Mouse (Mus musculus): ENCODE measurements around the gene Gas2.

Gene Gas2

DNA sequence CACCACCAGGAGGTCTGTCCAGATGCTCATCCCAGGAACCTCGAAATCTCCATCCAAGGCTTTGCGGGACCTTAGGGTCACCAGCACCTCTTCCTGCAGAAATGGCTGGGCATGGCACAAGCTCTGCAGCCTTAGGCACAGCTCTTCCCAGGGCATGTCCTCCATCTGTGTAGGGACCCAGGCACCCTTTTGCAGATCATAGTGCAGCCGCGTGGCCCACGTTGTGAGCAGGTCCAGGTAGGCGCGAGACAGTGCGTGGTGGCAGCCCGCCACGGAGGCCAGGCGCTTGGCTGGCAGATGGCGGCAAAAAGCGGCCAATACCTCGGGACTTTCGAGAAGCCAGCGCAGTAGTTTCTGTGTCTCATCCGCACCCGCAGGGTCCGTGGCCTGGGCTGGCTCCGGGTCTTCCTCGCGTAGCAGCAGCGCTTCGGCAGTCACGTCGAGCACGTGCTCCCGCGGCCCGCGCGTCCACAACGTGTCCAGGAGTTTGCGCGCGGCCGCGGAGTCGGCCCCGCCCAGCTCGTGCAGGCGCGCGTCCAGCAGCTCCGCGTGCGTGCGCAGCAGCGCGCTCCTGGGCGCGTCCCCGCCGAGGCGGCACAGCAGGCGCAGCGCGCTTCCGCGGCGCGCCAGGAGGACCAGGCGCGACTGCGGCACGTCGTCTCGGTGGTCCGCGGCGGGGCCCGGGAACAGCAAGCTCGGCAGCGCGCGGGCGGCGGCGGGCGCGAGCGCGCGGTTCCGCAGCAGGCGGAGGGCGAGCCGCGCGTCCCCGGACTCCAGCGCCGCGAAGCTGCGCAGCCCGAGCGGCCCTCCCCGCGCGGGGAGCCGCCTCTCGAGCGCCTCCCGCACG lies at the start of gene Gas2:
TSS of gene Gas2 (plus strand) at position 766 of the 847 bp plus-strand sequence.
- DNase-seq (ENCODE audit: extremely low read depth, insufficient read length, low spot score) = no peak

DNA sequence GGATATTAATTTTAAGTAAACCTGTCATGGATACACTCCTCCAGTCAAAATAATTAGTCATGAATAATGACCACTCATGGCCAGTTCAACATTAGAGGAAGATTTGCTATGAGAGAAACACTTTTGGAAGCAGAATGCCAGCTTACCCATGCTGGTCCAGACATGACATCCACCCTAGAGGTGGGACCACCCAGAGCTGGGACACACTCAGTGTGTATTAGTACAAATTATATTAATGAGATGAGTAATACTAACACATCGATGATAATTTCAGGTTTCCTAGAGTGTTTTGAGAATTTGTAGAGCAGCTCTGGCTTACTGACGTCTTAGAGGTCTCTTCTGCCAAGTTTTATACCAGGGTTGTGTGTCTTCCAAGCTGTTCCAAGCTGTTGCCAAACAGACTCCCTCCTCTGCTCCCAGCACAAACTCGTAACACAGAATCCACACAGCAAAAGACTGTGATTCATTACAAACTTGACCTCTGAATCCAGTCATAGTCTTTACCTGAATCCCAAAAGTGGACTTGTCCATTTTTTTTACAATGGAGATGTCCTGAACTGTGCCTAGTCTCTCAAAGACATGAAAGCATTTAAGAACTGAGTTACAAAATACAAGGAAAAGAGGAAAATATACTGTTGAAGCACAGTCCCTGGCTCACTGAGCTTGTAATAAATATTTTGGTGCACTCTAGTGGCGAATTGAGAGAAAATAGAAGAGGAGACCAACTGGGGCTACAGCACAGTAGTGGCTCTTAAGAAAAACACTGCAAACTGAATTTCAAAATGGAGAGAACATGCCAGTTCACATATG lies 46.1 kb upstream of the Gas2 start:
- DNase-seq (ENCODE audit: extremely low read depth, insufficient read length, low spot score) = peak; percentile 15

DNA sequence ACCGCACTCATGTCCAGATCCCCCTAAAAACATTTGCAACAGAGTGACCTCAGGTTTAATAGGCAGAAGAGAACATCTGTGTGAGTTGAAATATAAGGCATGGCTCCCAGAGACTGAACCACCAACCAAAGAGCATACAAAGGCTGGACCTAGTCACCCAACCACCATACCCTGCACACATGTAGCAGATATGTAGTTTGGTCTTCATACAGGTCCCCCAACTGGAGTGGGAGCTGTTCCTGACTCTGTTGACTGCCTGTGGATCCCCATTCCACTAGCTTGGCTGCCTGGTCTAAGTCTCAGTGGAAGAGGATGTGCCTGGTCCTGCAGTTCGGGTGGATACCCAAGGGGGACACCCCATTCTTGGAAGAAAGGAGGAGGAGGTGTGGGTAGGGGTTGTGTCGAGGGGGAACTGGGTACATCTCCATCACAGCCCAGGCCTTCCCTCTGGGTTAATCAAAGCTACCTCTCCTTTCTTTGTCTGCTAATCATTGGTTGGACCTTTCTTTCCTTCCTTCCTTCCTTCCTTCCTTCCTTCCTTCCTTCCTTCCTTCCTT lies 45.5 kb upstream of the Gas2 start:
- DNase-seq (ENCODE audit: extremely low read depth, insufficient read length, low spot score) = no peak

DNA sequence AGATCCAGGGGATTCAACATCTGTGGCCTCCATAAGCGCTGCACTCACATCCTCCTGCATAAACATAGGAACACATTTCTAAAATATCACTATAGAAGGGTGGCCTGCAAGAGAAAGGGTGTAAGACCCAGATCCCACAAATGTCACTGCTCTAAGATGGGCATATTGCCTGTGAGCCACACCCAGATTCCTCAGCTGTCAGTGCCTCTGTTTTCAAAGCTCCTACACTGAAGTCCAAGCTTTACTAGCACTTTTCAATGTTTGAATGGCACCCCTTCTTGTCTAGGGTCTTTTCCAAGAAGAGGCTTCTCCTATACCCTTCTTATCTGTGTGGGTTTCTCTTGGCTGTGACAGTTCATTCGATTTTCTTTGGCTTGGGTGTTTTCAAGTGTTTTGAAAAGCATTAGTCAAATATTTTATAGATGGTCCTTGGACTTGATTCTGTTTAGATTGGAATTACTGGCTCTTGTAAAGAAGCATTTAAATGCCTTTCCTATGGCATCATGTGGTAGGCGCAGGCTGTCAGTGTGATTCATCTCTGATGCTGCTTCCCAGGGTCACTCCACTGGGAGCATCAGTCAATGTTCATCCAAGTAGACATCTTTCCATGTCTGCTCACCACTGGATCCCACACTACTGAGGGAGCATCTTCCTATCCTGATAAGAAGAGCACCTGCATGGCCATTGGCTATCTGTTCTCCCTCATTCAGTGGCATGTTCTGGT lies 43.4 kb upstream of the Gas2 start:
- DNase-seq (ENCODE audit: extremely low read depth, insufficient read length, low spot score) = peak; percentile 59

DNA sequence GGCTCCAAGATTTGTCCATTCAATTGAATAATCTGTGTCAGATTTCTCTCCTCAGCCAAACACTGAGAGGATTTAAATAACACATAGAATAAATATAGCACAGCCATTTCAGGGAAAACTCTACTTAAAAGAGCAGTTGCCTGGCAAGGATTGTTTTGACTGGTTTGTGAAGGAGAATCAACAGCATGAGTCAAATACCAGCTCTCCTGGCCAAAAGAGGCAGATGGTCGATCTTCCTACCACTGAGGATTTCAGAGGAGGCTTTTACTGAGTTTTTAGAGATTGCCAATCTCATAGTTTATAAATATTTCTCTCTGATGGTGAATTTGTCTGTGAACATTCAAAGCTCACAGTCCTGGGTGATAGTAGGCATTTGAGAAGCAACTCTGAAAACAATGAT lies 41.9 kb upstream of the Gas2 start:
- DNase-seq (ENCODE audit: extremely low read depth, insufficient read length, low spot score) = no peak

DNA sequence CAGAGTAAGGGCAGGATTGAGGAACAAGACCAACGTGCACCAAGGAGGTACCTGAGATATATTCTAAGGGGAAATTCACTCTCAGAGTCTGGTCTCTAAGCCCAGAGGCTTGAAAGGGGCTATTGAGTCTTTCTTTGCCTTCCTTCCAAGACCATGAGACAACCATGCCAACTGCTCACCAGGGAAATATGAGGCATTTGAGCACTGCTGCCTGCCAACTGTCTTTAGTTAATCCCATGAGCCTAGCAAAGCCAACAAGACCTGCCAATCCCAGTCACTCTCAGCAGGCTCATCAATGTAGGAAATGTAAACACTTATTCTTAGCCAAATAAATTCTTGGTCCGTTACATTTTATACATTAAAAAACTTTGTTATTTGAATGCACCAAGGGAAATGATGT lies 40.3 kb upstream of the Gas2 start:
- no peak for DNase-seq (ENCODE audit: extremely low read depth, insufficient read length, low spot score)

DNA sequence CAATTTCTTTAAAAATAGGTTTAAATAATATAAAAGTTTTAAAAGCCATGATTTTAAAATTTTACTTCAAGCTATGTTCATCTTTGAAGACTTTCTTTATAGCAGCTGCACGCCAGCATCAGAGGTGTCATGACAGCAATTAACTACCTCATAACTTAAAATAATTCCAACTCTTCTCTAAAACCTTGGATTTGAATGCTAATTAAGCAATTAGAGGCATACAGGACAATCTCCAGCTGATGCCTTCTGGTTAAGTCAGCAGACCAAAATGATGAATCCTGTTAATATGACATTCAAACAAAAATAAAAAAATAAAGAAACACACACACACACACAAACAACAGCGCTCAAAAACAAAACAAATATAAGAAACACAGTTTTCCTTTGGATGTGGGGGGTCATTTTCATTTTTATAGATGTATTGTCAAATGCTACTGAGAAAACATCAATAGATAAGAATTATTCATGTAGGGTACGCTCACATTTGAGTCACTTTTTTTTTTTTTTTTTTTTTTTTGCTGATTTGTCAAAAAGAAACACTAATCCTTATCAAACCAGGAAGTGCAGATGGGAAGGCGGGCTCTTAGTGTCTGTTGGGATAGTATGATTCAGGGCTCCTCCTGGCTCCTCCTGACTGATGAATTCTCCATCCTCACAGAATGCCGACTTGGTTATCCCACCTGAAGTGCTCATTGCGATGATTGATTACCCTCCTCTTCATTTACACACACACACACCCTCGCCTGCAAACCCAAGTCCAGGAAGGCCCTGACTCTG lies 38.1 kb upstream of the Gas2 start:
- no peak for DNase-seq (ENCODE audit: extremely low read depth, insufficient read length, low spot score)

DNA sequence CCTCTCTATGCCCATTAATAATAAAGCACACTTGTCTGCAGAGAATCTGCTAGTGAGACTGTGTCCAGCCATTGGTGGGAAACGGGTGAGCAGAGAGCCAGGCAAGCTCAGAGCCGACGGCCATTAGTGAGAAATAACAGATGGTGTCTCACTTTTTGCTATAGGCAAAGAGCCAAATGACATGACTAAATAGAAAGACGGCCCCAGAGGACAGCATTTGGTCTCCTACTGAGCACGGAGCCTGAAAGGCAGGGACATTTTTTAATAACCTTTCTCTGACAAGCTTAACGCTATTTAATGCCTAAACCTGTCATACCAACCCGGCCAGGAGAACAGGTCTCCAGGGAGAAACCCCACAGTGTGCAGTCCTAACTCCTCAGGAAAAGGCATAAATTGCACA lies 29.9 kb upstream of the Gas2 start:
- no peak for DNase-seq (ENCODE audit: extremely low read depth, insufficient read length, low spot score)

DNA sequence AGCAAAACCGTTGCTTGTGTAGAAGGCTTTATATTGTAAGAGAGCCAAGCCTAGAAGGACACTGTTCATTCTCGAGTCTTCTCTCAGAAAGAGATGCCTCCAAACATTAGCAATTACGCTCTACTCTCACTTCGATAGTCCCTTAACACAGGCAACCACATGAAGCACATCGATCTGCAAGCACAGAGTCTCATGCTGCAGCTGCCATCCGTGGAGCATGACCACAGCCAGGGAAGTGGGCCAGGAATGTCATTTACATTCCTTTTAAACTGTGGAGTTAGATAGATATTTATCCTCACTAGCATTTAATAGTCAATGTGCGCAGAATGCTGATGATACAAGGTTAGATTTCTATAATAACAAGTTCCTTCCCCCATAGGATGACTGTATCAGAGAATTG lies 21.3 kb upstream of the Gas2 start:
- DNase-seq (ENCODE audit: extremely low read depth, insufficient read length, low spot score) = no peak

DNA sequence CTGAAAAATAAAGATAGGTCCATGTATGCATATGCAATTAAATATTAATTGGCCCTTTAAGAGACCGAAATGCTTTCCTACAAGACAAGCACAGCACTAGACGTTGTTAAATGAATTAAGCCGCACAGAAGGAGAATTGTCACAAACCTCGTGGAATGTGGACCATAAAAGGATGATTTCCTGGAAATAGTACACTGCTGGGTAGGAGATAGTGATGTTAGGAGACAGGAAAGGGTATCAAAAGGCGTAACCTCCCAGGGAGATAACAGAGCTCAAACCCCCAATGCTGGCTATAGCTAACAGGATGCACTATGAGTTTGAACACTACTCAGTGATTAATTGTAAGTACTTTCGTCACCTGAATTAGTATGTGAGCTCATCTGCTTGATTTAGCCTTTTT lies 10.9 kb upstream of the Gas2 start:
- no peak for DNase-seq (ENCODE audit: extremely low read depth, insufficient read length, low spot score)

DNA sequence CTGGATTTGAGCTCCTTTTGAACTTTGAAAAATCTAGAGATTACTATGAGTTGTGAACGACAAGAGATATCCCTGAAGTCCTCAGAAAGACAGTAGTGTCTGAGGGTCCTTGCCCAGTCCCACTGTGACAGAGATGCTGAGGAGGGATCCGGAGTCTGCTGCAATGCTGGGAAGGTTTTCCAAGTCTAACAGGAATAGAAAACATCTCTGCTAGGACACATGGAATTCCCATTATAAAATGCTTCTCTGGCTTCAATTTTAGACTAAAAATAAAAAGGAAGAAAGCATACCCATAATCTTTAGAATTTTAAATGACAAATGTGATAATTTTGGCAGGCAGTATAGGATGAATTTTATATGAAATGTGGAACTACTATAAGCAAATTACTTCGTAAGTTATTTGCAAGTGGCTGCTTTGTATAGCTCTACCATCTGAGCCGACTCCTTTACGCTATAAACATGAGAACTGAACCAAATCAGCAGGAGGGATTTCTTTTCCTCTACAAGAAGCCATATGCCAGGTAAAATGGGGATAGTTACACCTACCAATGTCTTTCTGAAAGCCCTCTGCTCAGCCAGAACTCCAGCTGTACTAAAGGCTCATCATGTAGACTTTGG lies 9.8 kb upstream of the Gas2 start:
- no peak for DNase-seq (ENCODE audit: extremely low read depth, insufficient read length, low spot score)

DNA sequence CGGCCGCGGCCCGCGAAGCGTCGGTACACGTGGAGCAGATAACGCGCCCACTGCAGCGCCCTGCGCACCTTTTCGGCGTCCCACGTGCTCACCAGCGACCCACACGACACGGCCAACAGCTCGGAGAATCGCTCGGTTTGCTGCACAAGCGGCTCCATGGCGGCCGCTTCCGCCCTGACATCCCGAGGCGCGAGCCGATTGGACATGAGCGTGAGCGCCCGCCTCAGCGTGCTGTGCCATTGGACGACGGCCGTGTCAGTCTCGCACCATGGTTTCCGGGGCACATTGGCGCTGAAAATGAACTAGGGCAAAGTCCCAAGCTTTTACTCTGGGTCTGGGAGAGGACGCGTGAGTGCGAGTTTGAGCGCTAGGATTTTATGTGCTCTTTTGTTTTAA lies 280 bp downstream of the Gas2 start, which contains the start of gene Fancf:
TSS of gene Fancf (minus strand) at position 171 of the 396 bp plus-strand sequence.
- peak; percentile 93 for DNase-seq (ENCODE audit: extremely low read depth, insufficient read length, low spot score)

DNA sequence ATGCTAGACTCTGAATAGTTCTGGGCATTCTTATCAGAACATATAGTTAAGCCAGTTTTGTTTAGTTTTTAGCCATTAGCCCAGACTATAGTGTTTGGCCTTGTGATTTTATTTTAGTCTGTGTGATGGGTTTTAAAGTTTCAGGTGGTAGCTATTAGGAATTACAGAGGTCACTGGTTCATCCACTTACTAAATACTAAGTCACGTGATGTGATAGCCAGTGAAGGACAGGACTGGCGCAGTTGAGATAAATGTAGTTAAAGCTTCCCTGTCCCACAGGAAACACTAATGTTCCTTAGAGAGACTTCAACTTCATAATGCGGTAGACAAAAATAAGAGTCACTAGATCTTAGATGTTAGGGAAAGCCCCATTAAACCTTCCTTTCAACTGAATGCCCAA lies 1.0 kb downstream of the Gas2 start:
- no peak for DNase-seq (ENCODE audit: extremely low read depth, insufficient read length, low spot score)

DNA sequence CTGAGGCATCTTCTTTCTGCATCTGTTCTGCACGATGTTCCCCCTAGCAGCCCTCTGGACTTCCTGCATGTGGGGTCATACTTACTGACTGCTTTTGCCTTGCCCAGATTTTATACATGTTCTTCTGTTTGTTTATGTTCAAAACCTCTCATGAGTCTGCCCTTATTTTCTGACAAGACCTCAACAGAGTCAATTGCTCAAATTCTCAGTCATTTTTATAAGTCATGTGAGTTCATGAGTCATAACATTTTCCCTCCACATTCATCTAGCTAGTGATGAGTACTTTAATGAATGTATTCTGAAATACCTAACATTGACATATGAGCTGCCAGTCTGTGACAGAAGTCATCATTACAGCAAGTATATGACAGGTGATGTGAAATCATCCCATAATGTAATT lies 3.5 kb downstream of the Gas2 start:
- DNase-seq (ENCODE audit: extremely low read depth, insufficient read length, low spot score) = no peak

DNA sequence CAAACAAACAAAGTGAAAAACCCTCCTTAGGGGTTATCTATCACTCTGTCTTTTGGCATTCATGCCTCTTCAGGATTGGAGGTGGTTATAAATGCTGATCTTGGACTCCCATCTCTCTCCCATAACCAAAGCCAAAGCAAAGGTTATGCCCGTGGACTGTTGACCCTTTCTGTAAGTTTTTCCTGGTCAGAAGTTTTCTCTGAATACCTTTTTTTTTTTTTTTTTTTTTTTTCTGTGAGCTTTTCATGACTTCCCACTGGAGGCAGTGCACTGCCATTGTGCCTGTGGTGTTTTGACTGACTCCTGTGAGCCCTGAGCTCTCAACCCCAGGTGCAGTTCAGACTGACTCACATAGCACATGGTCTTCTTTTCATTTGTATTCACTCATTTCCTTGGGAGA lies 6.2 kb downstream of the Gas2 start:
- DNase-seq (ENCODE audit: extremely low read depth, insufficient read length, low spot score) = no peak

DNA sequence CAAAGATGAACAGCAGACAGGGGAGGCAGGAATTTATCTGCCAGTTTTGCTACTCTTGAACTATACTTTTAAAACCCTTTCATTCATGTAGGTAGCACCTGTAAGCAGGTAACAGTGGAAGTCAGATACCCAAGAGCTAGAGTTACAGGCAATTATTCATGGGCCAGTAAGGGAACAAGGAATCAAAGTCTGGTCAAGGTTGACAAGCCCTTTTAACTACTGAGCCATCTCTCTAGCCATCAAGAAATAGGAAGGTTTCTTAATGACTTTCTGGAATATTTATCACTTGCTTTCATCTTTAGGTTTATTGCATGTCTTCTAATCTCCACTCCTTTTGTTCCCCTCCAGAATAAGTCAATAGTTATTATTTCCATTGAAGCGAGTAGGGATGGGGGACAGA lies 10.2 kb downstream of the Gas2 start:
- no peak for DNase-seq (ENCODE audit: extremely low read depth, insufficient read length, low spot score)

DNA sequence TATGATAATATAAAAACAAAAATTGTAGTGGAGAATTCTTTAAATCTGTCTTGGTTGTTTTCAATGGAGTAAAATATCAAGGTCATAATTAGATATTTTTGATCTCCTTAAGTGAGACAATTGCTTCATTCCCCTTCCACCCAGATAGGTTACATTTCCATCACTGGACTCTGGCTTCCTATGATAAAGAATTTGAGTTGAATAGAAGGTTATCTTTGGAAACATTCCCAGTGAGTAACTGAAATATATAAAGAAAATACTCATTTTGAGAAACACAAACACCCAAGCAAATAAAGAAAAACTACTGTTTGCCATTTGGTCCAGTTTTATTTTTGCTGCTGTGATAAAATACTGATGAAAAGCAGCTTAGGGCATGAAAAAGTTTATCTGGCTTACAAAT lies 10.8 kb downstream of the Gas2 start:
- DNase-seq (ENCODE audit: extremely low read depth, insufficient read length, low spot score) = no peak

DNA sequence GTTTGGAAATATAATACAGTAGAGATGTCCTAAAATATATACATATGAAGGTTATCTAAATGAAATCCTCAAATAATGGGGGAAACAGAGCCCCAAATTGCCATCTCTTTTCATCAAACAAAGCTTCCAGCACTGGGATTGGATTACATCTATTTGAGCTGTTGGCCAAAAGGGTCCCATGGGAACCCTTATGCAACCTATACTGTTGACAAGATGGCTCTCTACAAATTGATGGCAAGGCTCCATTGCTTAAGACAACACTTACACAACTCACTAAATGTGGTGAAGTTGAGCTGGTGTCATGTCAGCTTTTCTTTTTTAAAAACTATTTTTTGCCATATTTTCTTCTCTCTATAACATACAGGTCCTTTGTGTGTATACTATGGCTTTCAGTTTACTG lies 14.5 kb downstream of the Gas2 start:
- no peak for DNase-seq (ENCODE audit: extremely low read depth, insufficient read length, low spot score)

DNA sequence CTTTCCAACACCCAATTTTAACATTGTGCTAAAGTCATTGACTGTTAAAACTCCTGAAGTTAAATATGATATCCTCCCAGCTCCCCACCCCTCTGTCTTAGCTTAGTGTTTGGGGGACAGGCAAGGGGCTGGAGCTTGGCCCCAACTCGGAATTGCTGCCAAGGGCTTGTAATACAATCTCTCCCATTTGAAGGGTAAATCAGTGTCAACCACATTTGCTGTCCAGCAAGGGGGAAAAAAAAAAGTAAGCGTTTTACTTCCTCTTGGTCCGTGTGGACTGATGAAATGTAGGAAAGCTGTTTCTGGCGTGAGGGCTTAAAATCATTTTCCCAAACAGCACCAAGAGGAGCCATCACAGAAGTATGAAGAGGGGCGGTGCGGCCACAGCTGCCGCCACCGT lies 16.9 kb downstream of the Gas2 start:
- DNase-seq (ENCODE audit: extremely low read depth, insufficient read length, low spot score) = no peak
